Mouse (Mus musculus): ENCODE data around the gene Eef1g.

DNA sequence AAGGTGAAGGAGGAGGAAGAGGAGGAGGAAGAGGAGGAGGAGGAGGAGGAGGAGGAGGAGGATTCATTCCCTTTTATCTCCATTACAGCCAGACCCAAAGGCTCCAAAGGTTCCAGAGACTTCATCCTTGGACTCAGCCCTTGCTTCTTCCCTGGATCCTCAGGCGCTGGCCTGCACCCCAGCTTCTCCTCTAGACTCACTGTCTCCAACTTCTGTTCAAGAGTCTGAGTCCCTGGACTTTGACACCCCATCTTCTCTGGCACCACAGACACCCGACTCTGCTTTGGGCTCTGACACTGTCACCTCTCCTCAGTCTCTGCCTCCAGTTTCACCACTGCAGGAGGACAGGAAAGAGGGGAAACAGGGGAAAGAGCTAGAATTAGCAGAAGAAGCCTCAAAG lies 4.6 kb upstream of the Eef1g start:
- no peak for TF ChIP-seq TAL1 (IDR thresholded peaks at IDR 0.05; ENCODE audit: low read length)
- TF ChIP-seq GATA1 (IDR thresholded peaks at IDR 0.05; ENCODE audit: low read length), result no peak
